Mouse (Mus musculus) neutrophil, adult 5-6 weeks (primary cell): ENCODE results near the gene Dpt. TPM values are rescaled to one million over a fixed set of nuclear protein-coding genes. Genes with fewer than 3 reads are reported as not detected.

ENCODE experiments used
- total RNA-seq: library from RNA; stranded (forward); fragments of 200-1000 nt; gene quantifications from 2 replicates; pipeline ENCODE4 v1.2.3, GENCODE M21; 2017

The Dpt gene
- total RNA-seq, 1 experiment from 2014 or later = not detected

Other genes with a start within 250 kb of the Dpt start
- 5.9 TPM in 1 of 2 replicates, not detected in the other for gene Xcl1, start 138.9 kb downstream of the Dpt start, total RNA-seq